Mouse (Mus musculus) CH12.LX (cell line): ENCODE results near the gene Atf7ip2. TPM values are rescaled to one million over a fixed set of nuclear protein-coding genes. Genes with fewer than 3 reads are reported as not detected.

Source experiments
- DNase-seq: peaks from one replicate; pipeline ENCODE4 v3.0.0-alpha.2; 2013; ENCODE audit errors: extremely low read depth
- H3K27ac ChIP-seq: 2 replicates; pipeline ENCODE4 v1.5.1; 2012; ENCODE audit warnings: low read depth, mild to moderate bottlenecking, control low read depth, moderate library complexity; ENCODE audit not compliant: insufficient read depth
- H3K27me3 ChIP-seq: replicated peaks from 2 replicates; pipeline ENCODE3; 2012; ENCODE audit warnings: inconsistent platforms
- H3K36me3 ChIP-seq, 2 experiments: replicated peaks in 1 of 2; 2 replicates each; pipeline versions ENCODE3 to v1.6.1; 2012; ENCODE audit warnings: inconsistent platforms in 1 of 2, low read length in 1 of 2, mild to moderate bottlenecking in 1 of 2, mixed read lengths in 1 of 2, moderate library complexity in 1 of 2; ENCODE audit not compliant: control insufficient read depth in 1 of 2, insufficient read depth in 1 of 2
- H3K4me1 ChIP-seq, 2 experiments: 2 replicates each; pipeline ENCODE4 v1.6.1; 2012; ENCODE audit warnings: inconsistent platforms in 1 of 2, moderate library complexity in 1 of 2; ENCODE audit not compliant: insufficient read depth in 2 of 2, control insufficient read depth in 1 of 2
- H3K4me2 ChIP-seq: 2 replicates; pipeline ENCODE4 v1.6.1; 2012; ENCODE audit warnings: low read depth, mild to moderate bottlenecking, control low read depth; ENCODE audit not compliant: poor library complexity, insufficient read depth, severe bottlenecking
- H3K4me3 ChIP-seq, 3 experiments: fragments of 150-350 bp in 1 of 3; sonication (generic) in 1 of 3; replicated peaks in 1 of 3; 2 replicates each; pipeline versions ENCODE3 to v1.5.1; 2011 to 2012; ENCODE audit warnings: low read depth in 2 of 3, low read length in 2 of 3, mild to moderate bottlenecking in 2 of 3, moderate library complexity in 2 of 3, control low read depth in 1 of 3, improper control_type of control experiment in 1 of 3, inconsistent platforms in 1 of 3, mixed read lengths in 1 of 3; ENCODE audit not compliant: poor library complexity in 1 of 3
- H3K79me2 ChIP-seq: replicated peaks from 2 replicates; pipeline ENCODE4 v1.6.1; 2012; ENCODE audit warnings: mild to moderate bottlenecking, moderate library complexity; ENCODE audit not compliant: control insufficient read depth, poor library complexity, insufficient read depth, severe bottlenecking; ENCODE audit errors: extremely low read depth
- H3K9ac ChIP-seq: 2 replicates; pipeline ENCODE4 v1.6.1; 2012; ENCODE audit warnings: low read depth, mild to moderate bottlenecking, control low read depth, moderate library complexity; ENCODE audit not compliant: insufficient read depth
- H3K9me3 ChIP-seq: replicated peaks from 2 replicates; pipeline ENCODE3; 2012; ENCODE audit warnings: low read length, inconsistent platforms, mixed read lengths
- BHLHE40 ChIP-seq: IDR thresholded peaks from 2 replicates; pipeline ENCODE4 v1.6.1; 2011; ENCODE audit warnings: mild to moderate bottlenecking, low read depth, low read length, improper control_type of control experiment
- CHD2 ChIP-seq: IDR thresholded peaks from 2 replicates; pipeline ENCODE4 v1.6.1; 2011; ENCODE audit warnings: low read length, improper control_type of control experiment
- E2F4 ChIP-seq: IDR thresholded peaks from 2 replicates; pipeline ENCODE4 v1.6.1; 2011; ENCODE audit warnings: low read depth, low read length, improper control_type of control experiment; ENCODE audit not compliant: insufficient replicate concordance
- ELF1 ChIP-seq: IDR thresholded peaks from 2 replicates; pipeline ENCODE4 v1.6.1; 2014; ENCODE audit warnings: low read depth, mild to moderate bottlenecking, inconsistent platforms, low read length, improper control_type of control experiment
- EP300 ChIP-seq: IDR thresholded peaks from 2 replicates; pipeline ENCODE4 v1.6.1; 2011; ENCODE audit warnings: low read length, improper control_type of control experiment
- ETS1 ChIP-seq: conservative IDR thresholded peaks from 2 replicates; pipeline ENCODE4 v1.6.1; 2012; ENCODE audit warnings: low read depth, mild to moderate bottlenecking, inconsistent platforms, low read length, improper control_type of control experiment, moderate library complexity
- GABPA ChIP-seq: IDR thresholded peaks from 2 replicates; pipeline ENCODE4 v1.6.1; 2012; ENCODE audit warnings: low read depth, low read length, improper control_type of control experiment, inconsistent platforms; ENCODE audit not compliant: insufficient replicate concordance
- HCFC1 ChIP-seq: IDR thresholded peaks from 2 replicates; pipeline ENCODE4 v1.6.1; 2012; ENCODE audit warnings: low read depth, mild to moderate bottlenecking, inconsistent platforms, low read length, improper control_type of control experiment
- IRF4 ChIP-seq: IDR thresholded peaks from 2 replicates; pipeline ENCODE4 v1.6.1; 2014; ENCODE audit warnings: low read depth, mild to moderate bottlenecking, inconsistent platforms, low read length, improper control_type of control experiment
- JUN ChIP-seq: IDR thresholded peaks from 2 replicates; pipeline ENCODE4 v1.6.1; 2011; ENCODE audit warnings: low read depth, mild to moderate bottlenecking, low read length, improper control_type of control experiment, moderate library complexity; ENCODE audit not compliant: insufficient read depth
- JUND ChIP-seq: conservative IDR thresholded peaks from 2 replicates; pipeline ENCODE4 v1.6.1; 2011; ENCODE audit warnings: low read depth, low read length, improper control_type of control experiment
- KAT2A ChIP-seq: IDR thresholded peaks from 2 replicates; pipeline ENCODE4 v1.6.1; 2012; ENCODE audit warnings: low read length, improper control_type of control experiment, inconsistent platforms; ENCODE audit not compliant: insufficient replicate concordance
- MAFK ChIP-seq: IDR thresholded peaks from 2 replicates; pipeline ENCODE4 v1.6.1; 2011; ENCODE audit warnings: low read length, improper control_type of control experiment; ENCODE audit not compliant: insufficient replicate concordance
- MAX ChIP-seq: IDR thresholded peaks from 2 replicates; pipeline ENCODE4 v1.6.1; 2011; ENCODE audit warnings: low read length, improper control_type of control experiment
- MAZ ChIP-seq: IDR thresholded peaks from 2 replicates; pipeline ENCODE4 v1.6.1; 2012; ENCODE audit warnings: low read depth, mild to moderate bottlenecking, inconsistent platforms, low read length, improper control_type of control experiment, moderate library complexity
- MEF2A ChIP-seq: IDR thresholded peaks from 2 replicates; pipeline ENCODE4 v1.6.1; 2014; ENCODE audit warnings: low read depth, mild to moderate bottlenecking, inconsistent platforms, low read length, improper control_type of control experiment, borderline replicate concordance
- MYC ChIP-seq: IDR thresholded peaks from 2 replicates; pipeline ENCODE4 v1.6.1; 2011; ENCODE audit warnings: low read depth, mild to moderate bottlenecking, improper control_type of control experiment, low read length
- NELFE ChIP-seq: IDR thresholded peaks from 2 replicates; pipeline ENCODE4 v1.6.1; 2011; ENCODE audit warnings: low read depth, low read length, improper control_type of control experiment
- NRF1 ChIP-seq: IDR thresholded peaks from 2 replicates; pipeline ENCODE4 v1.6.1; 2014; ENCODE audit warnings: low read depth, mild to moderate bottlenecking, inconsistent platforms, low read length, improper control_type of control experiment, moderate library complexity
- POLR2A ChIP-seq: IDR thresholded peaks from 2 replicates; pipeline ENCODE4 v1.6.1; 2011; ENCODE audit warnings: low read depth, mild to moderate bottlenecking, improper control_type of control experiment, low read length
- POLR2AphosphoS2 ChIP-seq: IDR thresholded peaks from 2 replicates; pipeline ENCODE4 v1.6.1; 2011; ENCODE audit warnings: low read depth, low read length, improper control_type of control experiment
- RAD21 ChIP-seq: IDR thresholded peaks from 2 replicates; pipeline ENCODE4 v1.6.1; 2011; ENCODE audit warnings: low read depth, mild to moderate bottlenecking, low read length, improper control_type of control experiment, moderate library complexity
- RCOR1 ChIP-seq: conservative IDR thresholded peaks from 2 replicates; pipeline ENCODE4 v1.6.1; 2012; ENCODE audit warnings: low read depth, mild to moderate bottlenecking, inconsistent platforms, low read length, improper control_type of control experiment
- SIN3A ChIP-seq: IDR thresholded peaks from 2 replicates; pipeline ENCODE4 v1.6.1; 2012; ENCODE audit warnings: low read length, improper control_type of control experiment, inconsistent platforms
- TBP ChIP-seq: conservative IDR thresholded peaks from 2 replicates; pipeline ENCODE4 v1.6.1; 2011; ENCODE audit warnings: low read depth, low read length, improper control_type of control experiment
- TCF12 ChIP-seq: IDR thresholded peaks from 2 replicates; pipeline ENCODE4 v1.6.1; 2014; ENCODE audit warnings: low read depth, mild to moderate bottlenecking, inconsistent platforms, low read length, improper control_type of control experiment
- USF1 ChIP-seq: IDR thresholded peaks from 2 replicates; pipeline ENCODE4 v1.6.1; 2014; ENCODE audit warnings: low read depth, mild to moderate bottlenecking, inconsistent platforms, low read length, improper control_type of control experiment
- USF2 ChIP-seq: conservative IDR thresholded peaks from 2 replicates; pipeline ENCODE4 v1.6.1; 2011; ENCODE audit warnings: low read depth, low read length, improper control_type of control experiment
- ZMIZ1 ChIP-seq: IDR thresholded peaks from 2 replicates; pipeline ENCODE4 v1.6.1; 2012; ENCODE audit warnings: low read depth, mild to moderate bottlenecking, inconsistent platforms, low read length, improper control_type of control experiment
- ZNF384 ChIP-seq: IDR thresholded peaks from 2 replicates; pipeline ENCODE4 v1.6.1; 2012; ENCODE audit warnings: low read depth, low read length, improper control_type of control experiment, inconsistent platforms
- dilution Hi-C: fragments of 300-500 bp; cut with MboI; formaldehyde crosslinking; loops from 2 replicates; pipeline ENCODE4 v1.14.3; 2020; ENCODE audit warnings: low sequenced_read_pairs; ENCODE audit not compliant: extremely low pct_unique_long_range_greater_than_20kb, extremely low pct_ligation_motif_present
- in situ Hi-C: fragments of 300-500 bp; cut with MboI; formaldehyde crosslinking; loops from 3 replicates; pipeline ENCODE4 v1.14.3; 2019; ENCODE audit warnings: low sequenced_read_pairs, low pct_ligation_motif_present, low pct_unique_long_range_greater_than_20kb, mixed read lengths
- polyA plus RNA-seq: library from polyadenylated mRNA; unstranded; fragments of >175 nt; gene quantifications from 2 replicates; pipeline ENCODE4 v1.2.1, GENCODE M21; 2012; ENCODE audit warnings: low read depth; ENCODE audit not compliant: insufficient read length
- total RNA-seq, 2 experiments: library from RNA; depleted of rRNA; stranded (reverse); fragments of 300-350 nt in 1 of 2; fragments of >200 nt in 1 of 2; gene quantifications; 2 replicates each; pipeline ENCODE4 v1.2.3; 2012 to 2014

Gene Atf7ip2
- total and polyA plus RNA-seq, 3 experiments = not detected

DNA sequence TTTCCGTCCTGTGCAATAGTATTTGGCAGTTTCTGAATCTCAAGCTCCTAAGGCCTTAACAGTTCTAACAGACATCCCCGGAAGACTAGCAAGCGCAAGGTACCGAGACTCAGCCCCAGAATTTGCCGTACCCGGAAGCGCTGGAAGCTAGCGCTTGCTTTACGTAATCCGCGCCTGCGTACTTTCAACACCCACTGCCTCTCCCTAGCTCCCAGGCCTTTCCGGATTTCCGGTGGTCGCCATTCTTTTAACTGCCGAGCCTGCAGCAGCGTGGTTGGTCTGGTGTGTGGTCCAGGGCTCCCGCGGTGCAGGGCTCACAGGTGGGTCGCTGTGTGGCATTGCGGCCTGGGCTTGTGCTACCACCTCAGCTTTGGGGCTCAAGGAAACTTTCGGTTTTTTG is 22.5 kb upstream of the Atf7ip2 start, which contains the start of gene Rpl39l:
Gene Rpl39l, plus strand, starts transcription at position 222 of the 400 bp plus-strand sequence.
- Histone ChIP-seq H3K79me2 (no peaks in the 10 kb centered on the region), H3K4me3 (no peak within 1 kb of the TSS), H3K36me3 (peaks cover 0 to 8% of the 10 kb centered on the region in 2 experiments), H3K27ac (peak within 1 kb of the TSS; percentile 91; the same call in 1 of the 2 replicates)
- in situ Hi-C loops (no loop called here), dilution Hi-C loops (no loop called here)
- DNase-seq = no peak
- TF ChIP-seq KAT2A (no peak), BHLHE40 (no peak), RAD21 (no peak), NRF1 (no peak), ELF1 (no peak), JUND (no peak), SIN3A (no peak), EP300 (no peak), E2F4 (no peak), MAZ (no peak), ZMIZ1 (no peak)
- TF ChIP-seq, all 38 proteins: peak for 0
- H3K4me2 ChIP-seq = peak within 1 kb of the TSS; percentile 89; the same call in 1 of the 2 replicates
- peaks cover 5% of the 10 kb centered on the region for H3K9me3 ChIP-seq
- H3K27me3 ChIP-seq = no peaks in the 10 kb centered on the region
- H3K4me1 ChIP-seq = peaks cover 8 to 42% of the 10 kb centered on the region in 2 experiments
- no peak within 1 kb of the TSS for H3K9ac ChIP-seq

- Histone ChIP-seq H3K9ac (peak overlapping the region; percentile 54; the same call in 1 of the 2 replicates), H3K4me3 (peak overlapping the region; percentile 33 to 44 (median 37)), H3K79me2 (no peaks in the 10 kb centered on the region), H3K36me3 (peaks cover 0 to 9% of the 10 kb centered on the region in 2 experiments), H3K9me3 (peaks cover 3% of the 10 kb centered on the region), H3K4me2 (peak overlapping the region; percentile 89), H3K4me1 (peaks cover 8 to 42% of the 10 kb centered on the region in 2 experiments), H3K27me3 (no peaks in the 10 kb centered on the region), H3K27ac (peak overlapping the region; percentile 91)
- DNase-seq = peak; percentile 87
- in situ Hi-C loops = no loop called here
- TF ChIP-seq MYC = peak; percentile 80
- TF ChIP-seq NRF1 = no peak
- TF ChIP-seq ZNF384 = peak; percentile 72
- TF ChIP-seq TCF12 = peak; percentile 75
- TF ChIP-seq USF1 = no peak
- peak; percentile 44; the same call in 1 of the 2 replicates for TF ChIP-seq ELF1
- TF ChIP-seq MAFK = peak; percentile 74
- no peak for TF ChIP-seq E2F4
- peak; percentile 44; the same call in 1 of the 2 replicates for TF ChIP-seq POLR2A
- TF ChIP-seq MAX = peak; percentile 80
- TF ChIP-seq GABPA = no peak
- peak; percentile 58 for TF ChIP-seq CHD2
- TF ChIP-seq HCFC1 = peak; percentile 45; the same call in 1 of the 2 replicates
- TF ChIP-seq BHLHE40 = peak; percentile 89
- TF ChIP-seq SIN3A = peak; percentile 73
- TF ChIP-seq USF2 = no peak
- peak; percentile 88 for TF ChIP-seq EP300
- TF ChIP-seq RCOR1 = peak; percentile 88
- TF ChIP-seq MEF2A = peak; percentile 95
- TF ChIP-seq ZMIZ1 = peak; percentile 81; the same call in 1 of the 2 replicates
- TF ChIP-seq IRF4 = peak; percentile 96
- peak; percentile 80; the same call in 1 of the 2 replicates for TF ChIP-seq MAZ
- peak; percentile 49; the same call in 1 of the 2 replicates for TF ChIP-seq NELFE
- no peak for TF ChIP-seq POLR2AphosphoS2
- TF ChIP-seq TBP = peak; percentile 92
- peak; percentile 82 for TF ChIP-seq JUN
- TF ChIP-seq JUND = peak; percentile 92
- peak; percentile 84 for TF ChIP-seq ETS1
- dilution Hi-C loops = no loop called here
These were observed 21.2 kb upstream of the Atf7ip2 start for GRCm38 (mm10) chr16:10171276-10171675.
